Mouse (Mus musculus) adrenal gland, postnatal 10 days (tissue): ENCODE measurements around the gene H2-Eb1. TPM values are rescaled to one million over a fixed set of nuclear protein-coding genes. Genes with fewer than 3 reads are reported as not detected.
"Not testable (repeated sequence)": the region's sequence is repeated elsewhere in the genome, so short reads cannot be mapped to it uniquely, and the experiment has no call there.

Experiments
- DNase-seq: peaks from one replicate; pipeline ENCODE4 v3.0.0; 2021; ENCODE audit warnings: mixed read lengths
- total RNA-seq, 2 experiments: library from RNA; stranded (reverse); gene quantifications; 2 replicates each; pipeline ENCODE4 v1.2.3; 2021

Gene H2-Eb1
- total RNA-seq, 2 experiments from 2014 or later = 33.3 to 37.7 TPM

GRCm38 (mm10) chr17:34291609-34292008, 14.1 kb upstream of the H2-Eb1 start:
- peak; percentile 86 for DNase-seq

- no peak for DNase-seq
Observed at GRCm38 (mm10) chr17:34292570-34292969, 13.1 kb upstream of the H2-Eb1 start.

- DNase-seq = no peak
Observed at GRCm38 (mm10) chr17:34293533-34293932, 12.1 kb upstream of the H2-Eb1 start.

- DNase-seq = no peak
Observed at GRCm38 (mm10) chr17:34294249-34294648, 11.4 kb upstream of the H2-Eb1 start.

- DNase-seq = no peak
Observed at GRCm38 (mm10) chr17:34295307-34295706, 10.4 kb upstream of the H2-Eb1 start.

- DNase-seq = peak; percentile 36
Observed at GRCm38 (mm10) chr17:34295891-34296794, 9.5 kb upstream of the H2-Eb1 start.

GRCm38 (mm10) chr17:34299356-34299755, 6.3 kb upstream of the H2-Eb1 start:
- DNase-seq = no peak

- no peak for DNase-seq
Observed at GRCm38 (mm10) chr17:34300071-34300470, 5.6 kb upstream of the H2-Eb1 start.

GRCm38 (mm10) chr17:34300691-34301566, 4.7 kb upstream of the H2-Eb1 start:
- DNase-seq = no peak

- DNase-seq = no peak
Observed at GRCm38 (mm10) chr17:34301670-34302190, 3.9 kb upstream of the H2-Eb1 start.

GRCm38 (mm10) chr17:34303789-34304188, 1.9 kb upstream of the H2-Eb1 start:
- DNase-seq = no peak

GRCm38 (mm10) chr17:34304751-34305150, 916 bp upstream of the H2-Eb1 start:
- DNase-seq = peak; percentile 73

- DNase-seq = no peak
Observed at GRCm38 (mm10) chr17:34306407-34306806, 740 bp downstream of the H2-Eb1 start.

GRCm38 (mm10) chr17:34307216-34307615, 1.5 kb downstream of the H2-Eb1 start:
- no peak for DNase-seq

GRCm38 (mm10) chr17:34308161-34308560, 2.5 kb downstream of the H2-Eb1 start:
- DNase-seq = no peak

GRCm38 (mm10) chr17:34309225-34309624, 3.6 kb downstream of the H2-Eb1 start:
- DNase-seq = peak; percentile 9

- peak; percentile 84 for DNase-seq
Observed at GRCm38 (mm10) chr17:34309683-34310385, 4.2 kb downstream of the H2-Eb1 start.

- not testable (repeated sequence) for DNase-seq
Observed at GRCm38 (mm10) chr17:34310526-34310925, 4.9 kb downstream of the H2-Eb1 start.

- DNase-seq = no peak
Observed at GRCm38 (mm10) chr17:34312185-34312584, 6.5 kb downstream of the H2-Eb1 start.

GRCm38 (mm10) chr17:34313393-34313792, 7.7 kb downstream of the H2-Eb1 start:
- DNase-seq = peak; percentile 88

GRCm38 (mm10) chr17:34314286-34314685, 8.6 kb downstream of the H2-Eb1 start:
- DNase-seq = no peak

- DNase-seq = no peak
Observed at GRCm38 (mm10) chr17:34315512-34315911, 9.8 kb downstream of the H2-Eb1 start.
